Mouse (Mus musculus): ENCODE measurements around the gene Ush2a. TPM values are rescaled to one million over a fixed set of nuclear protein-coding genes. Genes with fewer than 3 reads are reported as not detected.

Gene Ush2a
- total RNA-seq, 2 experiments from 2014 or later: 0.03 to 0.20 TPM

DNA sequence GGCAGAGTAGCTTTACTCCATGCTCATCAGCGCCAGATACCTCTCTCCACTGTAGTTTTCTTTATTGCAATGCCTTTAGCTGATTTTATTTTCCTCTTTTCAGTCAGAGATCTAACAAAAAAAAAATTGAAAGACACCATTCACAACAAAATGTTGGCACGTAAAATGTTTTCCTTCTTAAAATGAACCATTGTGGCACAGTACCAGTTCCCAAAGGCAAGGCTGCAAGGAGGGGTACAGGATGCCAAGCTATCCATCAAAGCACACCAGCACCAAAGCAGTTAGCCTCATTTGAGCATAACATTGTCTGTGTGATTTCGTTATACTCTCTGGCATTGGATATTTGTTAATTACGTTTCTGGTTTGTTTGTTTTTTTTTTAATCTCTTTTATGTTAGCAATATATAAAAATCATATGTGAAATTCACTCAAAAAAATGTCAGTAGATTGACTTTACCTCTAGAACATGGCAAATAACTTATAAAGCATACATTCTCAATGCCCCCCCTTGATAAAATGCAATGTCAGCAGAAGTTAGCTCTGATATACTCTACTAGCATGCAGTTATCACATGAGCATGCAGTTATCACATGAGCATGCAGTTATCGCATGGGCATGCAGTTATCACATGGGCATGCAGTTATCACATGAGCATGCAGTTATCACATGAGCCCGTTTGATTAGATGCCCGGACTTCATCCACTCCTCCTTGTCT lies 510.9 kb downstream of the Ush2a start:
- DNase-seq: no peak

DNA sequence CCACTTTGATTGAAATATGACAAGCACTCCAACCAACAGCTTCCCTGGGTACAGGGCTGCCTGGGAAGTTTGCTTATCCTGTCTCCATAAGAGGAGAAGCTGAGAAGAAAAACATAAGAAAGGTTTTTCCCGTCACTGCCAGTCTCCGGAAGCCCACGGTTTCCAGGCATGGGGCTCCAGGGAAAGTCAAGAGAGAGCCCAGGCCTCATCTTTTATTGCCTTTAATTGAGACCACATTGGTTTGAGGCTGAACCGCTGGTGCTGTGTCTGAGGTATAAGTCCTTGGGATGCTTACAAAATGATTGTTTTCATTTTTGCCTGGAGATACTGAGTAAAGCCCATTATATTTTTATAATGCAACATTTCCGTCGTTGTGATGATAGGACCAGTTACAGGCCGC lies 511.8 kb downstream of the Ush2a start:
- DNase-seq: no peak

- no peak for DNase-seq
These were observed 515.8 kb downstream of the Ush2a start for GRCm38 (mm10) chr1:188777556-188778161.

DNA sequence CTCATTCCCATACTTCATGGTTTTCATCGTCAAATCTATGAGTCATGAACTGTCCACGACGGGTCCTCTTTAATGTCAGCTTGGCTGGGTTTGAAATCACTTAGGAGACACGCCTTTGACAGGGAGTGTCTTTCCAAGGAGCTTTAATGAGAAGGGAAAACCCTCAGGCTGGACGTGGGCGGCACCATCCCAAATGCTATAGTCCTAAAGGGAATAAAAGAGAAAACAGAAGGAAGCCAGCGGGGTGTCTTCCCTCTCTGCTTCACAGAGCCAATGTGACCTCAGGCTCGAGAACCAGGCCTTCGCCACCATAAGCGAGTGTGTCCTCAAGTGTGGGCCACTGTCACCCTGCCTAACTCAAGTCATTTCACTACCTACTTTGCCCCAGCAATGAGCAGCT lies 523.2 kb downstream of the Ush2a start:
- DNase-seq: no peak

- DNase-seq: peak in 1 of 2 experiments; percentile 7
These were observed 543.2 kb downstream of the Ush2a start for GRCm38 (mm10) chr1:188805069-188805468.

GRCm38 (mm10) chr1:188805852-188806251 lies 544.0 kb downstream of the Ush2a start:
- no peak for DNase-seq

GRCm38 (mm10) chr1:188810631-188811030 lies 548.8 kb downstream of the Ush2a start:
- no peak for DNase-seq

DNA sequence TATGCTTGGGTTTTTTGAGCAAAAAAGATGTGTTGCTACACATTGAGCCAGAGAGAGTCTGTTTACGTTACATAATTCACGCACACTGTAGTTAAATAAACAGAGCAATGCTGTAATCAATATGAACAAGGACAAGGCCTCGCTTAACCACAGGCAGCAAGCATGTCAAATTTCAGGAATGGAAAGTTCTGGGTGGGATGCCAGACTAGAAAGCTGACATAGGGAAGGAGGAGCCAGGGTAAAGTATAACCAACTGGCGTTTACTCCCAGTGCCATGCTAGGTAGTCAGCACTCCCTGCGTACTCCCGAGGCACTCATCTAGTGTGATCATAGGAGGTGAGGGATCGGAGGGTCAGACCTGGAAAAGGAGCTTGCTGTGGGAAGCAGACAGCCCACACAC lies 553.2 kb downstream of the Ush2a start:
- DNase-seq: no peak

- no peak for DNase-seq
These were observed 562.4 kb downstream of the Ush2a start for GRCm38 (mm10) chr1:188824195-188824594.

DNA sequence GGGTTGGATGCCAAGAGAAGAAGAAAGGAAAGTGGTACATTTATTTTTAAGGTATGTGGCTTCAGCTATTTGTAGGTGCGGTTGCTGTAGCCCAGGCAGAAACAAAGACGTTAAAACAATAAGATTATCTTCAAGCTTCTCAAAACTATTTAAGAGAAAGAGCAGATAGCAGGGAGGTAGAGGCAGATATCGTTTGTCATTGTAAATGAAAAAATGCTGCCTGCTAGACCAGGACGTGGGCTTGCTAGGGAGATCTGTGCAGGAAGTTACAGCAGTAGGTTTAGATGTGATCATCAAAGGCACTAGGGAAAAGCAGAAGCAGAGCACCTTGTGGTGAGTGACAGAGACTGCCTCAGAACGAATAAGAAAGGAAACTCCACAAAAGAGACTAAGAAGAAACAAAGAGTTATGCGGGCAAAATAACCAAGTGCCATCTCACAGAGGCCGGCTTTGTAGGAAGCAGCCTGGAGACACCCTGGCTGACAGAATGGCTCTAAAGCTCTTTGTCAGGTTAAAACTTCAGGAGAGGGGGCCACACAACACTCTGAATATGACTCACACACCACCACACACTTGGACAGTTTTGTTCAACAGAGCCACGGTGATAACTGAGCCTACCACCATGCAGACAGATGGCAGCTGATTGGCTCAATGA lies 563.2 kb downstream of the Ush2a start:
- DNase-seq: no peak

DNA sequence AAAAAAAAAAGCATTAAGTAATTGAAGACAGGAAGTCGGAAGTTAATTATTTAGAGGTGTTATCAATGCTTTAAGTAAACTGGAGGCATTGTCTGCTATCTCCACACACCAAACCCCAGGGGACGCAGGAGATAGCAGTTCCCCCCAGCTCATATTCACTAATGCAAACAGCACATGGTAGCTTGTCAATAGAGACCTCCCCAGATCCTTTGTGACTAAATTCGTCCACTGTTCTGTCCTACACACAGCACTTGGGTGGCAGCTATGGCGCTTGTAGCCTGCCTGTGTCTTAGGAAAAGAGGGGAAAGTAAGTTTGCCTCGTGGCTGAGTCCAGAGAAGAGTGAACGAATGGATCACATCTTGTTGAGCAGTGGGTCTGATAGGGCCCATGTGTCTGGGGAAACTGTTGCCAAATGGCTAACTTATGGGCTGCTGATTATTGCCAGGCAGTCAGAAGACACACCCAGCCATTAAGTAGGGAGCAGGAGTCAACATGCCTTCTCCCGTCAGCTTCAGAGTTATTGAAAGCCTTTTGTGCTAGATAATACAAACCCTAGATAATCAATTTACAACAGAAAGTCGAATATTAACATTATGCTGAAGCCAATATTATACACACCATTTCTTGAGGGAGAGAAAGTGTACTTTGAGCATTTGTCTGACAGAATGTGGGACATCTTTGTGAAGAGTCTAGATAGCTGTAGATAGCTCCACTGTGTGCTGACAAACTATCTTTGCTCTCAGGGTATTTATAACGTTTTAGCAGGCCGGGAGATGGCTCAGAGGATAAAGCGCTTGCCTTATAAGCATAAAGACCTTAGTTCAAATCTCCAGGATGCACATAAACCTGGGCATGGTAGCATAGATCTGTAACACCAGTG lies 568.9 kb downstream of the Ush2a start:
- no peak for DNase-seq

DNA sequence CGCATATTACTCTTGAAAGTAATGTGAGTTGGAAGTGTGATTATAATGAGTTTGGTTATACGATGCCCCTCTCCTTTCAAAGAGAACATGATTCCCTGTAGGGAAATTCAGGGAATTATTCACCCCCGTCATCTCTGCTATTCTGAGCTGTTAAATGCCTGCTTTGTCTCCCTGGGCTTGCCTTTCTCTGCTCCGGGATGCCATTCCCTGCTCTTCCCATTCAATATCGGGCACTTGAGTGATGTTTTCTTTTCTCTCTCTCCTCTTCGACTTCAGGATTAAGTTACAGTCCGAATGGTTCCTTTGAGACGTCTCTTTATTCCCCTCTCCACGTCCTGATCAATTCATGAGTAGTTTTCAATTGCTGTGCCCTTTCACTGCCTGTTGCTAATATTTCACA lies 572.1 kb downstream of the Ush2a start:
- DNase-seq: no peak

GRCm38 (mm10) chr1:188834770-188835169 lies 572.9 kb downstream of the Ush2a start:
- DNase-seq: no peak

DNA sequence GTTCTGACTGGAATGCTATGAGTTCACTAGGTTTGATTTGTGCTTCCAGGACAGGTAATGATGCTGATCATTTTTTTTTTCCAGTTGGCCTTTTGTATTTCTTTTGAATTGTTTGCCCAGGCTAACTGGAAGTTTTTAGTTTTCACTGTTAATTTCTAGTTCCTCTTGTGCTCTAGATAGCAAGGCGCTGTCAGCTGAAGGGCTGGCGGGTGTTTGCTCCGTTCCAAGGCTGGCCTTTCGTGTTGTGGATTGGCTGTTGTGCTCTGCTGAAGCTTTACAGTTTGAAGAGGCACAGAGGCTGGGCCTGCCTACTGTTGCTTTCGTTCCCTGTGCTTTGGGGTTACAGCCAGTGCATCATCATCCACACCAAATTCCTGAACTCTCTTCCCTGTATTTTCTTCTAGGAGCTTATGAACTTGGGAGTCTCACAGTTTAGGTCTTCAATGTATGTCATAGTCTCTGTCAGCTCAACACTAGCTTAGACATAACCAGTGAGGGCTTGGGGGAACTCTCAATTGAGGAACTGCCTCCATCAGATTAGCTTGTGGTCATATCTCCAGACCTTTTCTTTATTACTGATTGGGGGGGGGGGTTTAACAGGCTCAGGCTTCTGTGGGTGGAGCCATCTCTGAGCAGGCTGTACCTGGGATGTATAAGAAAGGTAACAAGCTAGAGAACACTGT lies 575.9 kb downstream of the Ush2a start:
- no peak for DNase-seq

DNA sequence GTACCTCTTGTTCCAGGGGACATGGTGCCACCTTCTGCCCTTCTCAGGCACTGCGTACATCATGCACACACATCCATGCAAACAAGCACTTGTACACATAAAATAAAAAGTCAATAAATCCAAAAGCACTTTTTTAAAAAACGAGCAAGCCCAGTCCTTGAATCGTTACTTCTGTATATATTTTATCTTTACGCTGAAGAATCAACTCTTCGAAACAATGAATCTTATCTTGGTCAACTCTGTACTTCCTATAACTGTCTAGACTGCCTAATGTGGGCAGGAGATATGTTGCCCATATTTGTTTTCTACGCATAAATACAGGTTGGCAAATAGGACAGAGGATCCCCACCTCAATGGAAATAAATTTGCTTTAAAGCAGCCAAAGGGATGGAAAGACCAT lies 585.4 kb downstream of the Ush2a start:
- no peak for DNase-seq

DNA sequence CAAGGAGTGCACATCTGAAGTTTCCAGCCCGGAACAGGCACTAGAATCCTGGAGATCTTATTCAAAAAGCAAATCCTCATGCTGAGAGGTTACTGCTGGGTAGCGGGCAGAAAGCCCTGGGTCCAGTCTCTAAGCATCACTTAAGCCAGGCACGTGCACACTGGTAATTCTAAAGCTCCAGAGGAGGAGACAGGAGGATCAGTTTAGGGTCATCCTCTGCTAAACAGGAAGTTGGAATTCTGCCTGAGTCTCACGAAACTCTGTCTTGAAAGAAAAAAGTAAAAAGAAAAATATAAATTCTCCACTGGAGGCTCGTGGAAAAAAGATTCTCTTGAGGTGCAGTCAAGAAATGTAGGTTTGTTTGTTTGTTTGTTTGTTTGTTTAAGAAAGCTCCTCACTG lies 591.0 kb downstream of the Ush2a start:
- DNase-seq: no peak

DNA sequence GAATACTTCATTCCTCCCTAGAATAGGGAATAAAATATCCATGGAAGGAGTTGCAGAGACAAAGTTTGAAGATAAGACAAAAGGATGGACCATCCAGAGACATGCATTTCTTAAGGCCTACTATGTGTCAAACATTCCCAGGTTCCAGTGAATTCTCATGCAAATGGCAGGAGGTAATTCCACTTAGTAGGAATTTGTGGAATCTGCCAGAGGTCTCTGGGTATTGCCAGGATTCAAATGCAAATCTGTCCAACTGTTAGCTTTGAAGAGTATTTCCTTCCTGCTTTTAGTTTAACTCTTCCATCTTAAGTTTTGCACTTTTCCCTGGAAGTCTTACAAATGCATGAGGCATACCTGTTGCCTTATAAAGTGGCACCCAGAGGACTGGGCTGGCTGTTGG lies 592.4 kb downstream of the Ush2a start:
- DNase-seq: no peak

- no peak for DNase-seq
These were observed 593.2 kb downstream of the Ush2a start for GRCm38 (mm10) chr1:188855034-188855433.

GRCm38 (mm10) chr1:188859718-188860117 lies 597.9 kb downstream of the Ush2a start:
- no peak for DNase-seq

- no peak for DNase-seq
These were observed 604.1 kb downstream of the Ush2a start for GRCm38 (mm10) chr1:188865881-188866280.

DNA sequence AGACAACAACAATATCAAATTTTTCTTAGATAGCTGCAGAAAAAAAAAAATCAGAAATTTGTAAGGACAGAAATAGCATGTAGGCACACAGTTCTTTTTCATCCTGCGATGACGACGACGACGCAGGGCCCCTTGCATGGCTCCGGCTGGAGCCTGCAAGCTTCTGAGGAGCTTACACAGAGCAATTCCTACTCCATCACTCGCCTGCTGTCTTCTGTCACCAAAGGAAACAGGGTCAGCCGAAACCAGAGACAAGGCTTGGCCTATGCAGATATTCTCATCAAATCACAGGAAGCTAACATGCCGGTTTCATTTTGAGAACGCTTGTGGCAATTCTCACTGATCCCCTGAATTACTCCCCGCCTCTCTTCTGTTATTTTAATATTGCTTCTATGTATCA lies 604.7 kb downstream of the Ush2a start:
- DNase-seq: no peak

GRCm38 (mm10) chr1:188878531-188879055 lies 616.8 kb downstream of the Ush2a start:
- no peak for DNase-seq
